Mouse (Mus musculus): Measurements from ENCODE around the gene Atp8b2. TPM values are rescaled to one million over a fixed set of nuclear protein-coding genes. Genes with fewer than 3 reads are reported as not detected.

Gene Atp8b2
- polyA plus RNA-seq, 1 experiment from 2014 or later: 14.7 TPM

DNA sequence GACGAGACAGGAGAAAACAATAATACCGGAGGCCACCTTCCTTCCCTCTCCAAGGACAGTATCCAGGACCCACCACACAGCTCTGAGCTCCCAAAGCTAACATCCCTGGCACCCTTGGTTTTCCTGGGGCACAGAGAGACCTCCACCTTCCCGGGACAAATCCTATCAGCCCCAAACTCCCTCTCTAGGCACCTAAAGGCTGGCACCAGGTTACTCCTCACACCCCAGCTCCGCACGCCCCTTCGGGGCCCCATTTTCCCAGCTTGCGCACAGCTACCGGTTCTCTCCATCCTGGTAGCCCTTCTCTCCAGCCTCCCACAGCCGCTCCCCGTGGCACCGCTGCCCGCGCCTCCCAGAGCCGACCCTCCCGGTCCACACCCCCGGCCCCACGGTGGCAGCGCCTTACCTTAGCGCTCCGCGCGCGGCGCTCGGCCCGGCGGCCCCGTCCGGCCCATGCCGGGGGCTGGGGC, 522 bp downstream of the Atp8b2 start:
- H3K4me2 ChIP-seq (ENCODE audit: low read length): peak overlapping the region; percentile 91
- peak overlapping the region; percentile 97 for H3K4me3 ChIP-seq (replicated peaks; ENCODE audit: low read depth, low read length)
- H3K9me3 ChIP-seq (ENCODE audit: control insufficient read depth, low read length): no peaks in the 10 kb centered on the region
- peak overlapping the region; percentile 84 for H3K9ac ChIP-seq (replicated peaks; ENCODE audit: low read length)
- peak overlapping the region; percentile 93 for H3K27ac ChIP-seq (replicated peaks; ENCODE audit: low read depth, low read length)
- peaks cover 11% of the 10 kb centered on the region for H3K36me3 ChIP-seq (ENCODE audit: control insufficient read depth, insufficient read depth, low read length)
- no peak for DNase-seq
- no peak; the same call in 1 of the 2 replicates for ATAC-seq (ENCODE audit: low FRiP score, low TSS enrichment)
- peaks cover 44% of the 10 kb centered on the region for H3K4me1 ChIP-seq (ENCODE audit: control insufficient read depth, insufficient read depth, low read length)
- no peaks in the 10 kb centered on the region for H3K27me3 ChIP-seq (ENCODE audit: control insufficient read depth, insufficient read depth, low read length)
- WGBS: 2% methylated on average over 30 of the region's 30 CpGs

DNA sequence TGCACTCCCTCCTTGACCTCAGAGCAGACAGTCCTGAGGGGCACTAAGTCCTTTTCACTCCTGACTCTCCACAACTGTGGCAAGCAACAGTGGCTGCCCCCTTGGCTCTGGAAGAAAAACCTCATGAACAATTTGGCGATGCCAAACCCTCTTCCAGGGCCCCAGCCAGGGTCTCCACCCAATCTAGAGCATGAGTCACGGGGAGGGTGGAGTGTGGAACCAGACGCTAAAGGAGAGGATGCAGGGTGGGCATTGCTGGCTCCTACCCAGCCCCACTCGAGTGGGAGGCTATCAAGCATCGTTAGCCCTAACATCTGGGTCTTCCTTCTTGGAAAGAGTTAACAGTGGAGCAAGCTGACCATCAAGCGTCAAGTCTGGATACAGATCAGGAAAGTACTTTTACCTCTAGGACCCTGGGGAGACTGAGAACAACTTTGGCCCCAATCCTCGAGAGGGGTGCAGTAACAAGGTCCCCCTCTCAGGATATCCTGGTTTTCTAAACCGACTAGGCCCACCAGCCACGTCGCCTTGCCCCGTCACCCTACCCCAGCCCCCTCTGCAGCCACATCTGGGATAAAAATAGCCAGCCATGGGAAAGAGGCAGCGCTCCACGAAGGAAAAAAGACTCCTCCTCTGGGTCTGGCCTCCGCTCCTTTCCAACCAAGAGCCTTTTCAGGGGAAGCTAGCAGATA, 1.1 kb downstream of the Atp8b2 start:
- DNase-seq (peak; percentile 35), ATAC-seq (ENCODE audit: low FRiP score, low TSS enrichment) (no peak)
- peak overlapping the region; percentile 97 for H3K4me3 ChIP-seq (replicated peaks; ENCODE audit: low read depth, low read length)
- peaks cover 17% of the 10 kb centered on the region for H3K36me3 ChIP-seq (ENCODE audit: control insufficient read depth, insufficient read depth, low read length)
- H3K27me3 ChIP-seq (ENCODE audit: control insufficient read depth, insufficient read depth, low read length): no peaks in the 10 kb centered on the region
- H3K27ac ChIP-seq (replicated peaks; ENCODE audit: low read depth, low read length): peak overlapping the region; percentile 93
- peak overlapping the region; percentile 84 for H3K9ac ChIP-seq (replicated peaks; ENCODE audit: low read length)
- peaks cover 44% of the 10 kb centered on the region for H3K4me1 ChIP-seq (ENCODE audit: control insufficient read depth, insufficient read depth, low read length)
- H3K4me2 ChIP-seq (ENCODE audit: low read length): peak overlapping the region; percentile 91
- 8% methylated on average over 14 of the region's 14 CpGs for WGBS
- no peaks in the 10 kb centered on the region for H3K9me3 ChIP-seq (ENCODE audit: control insufficient read depth, low read length)

DNA sequence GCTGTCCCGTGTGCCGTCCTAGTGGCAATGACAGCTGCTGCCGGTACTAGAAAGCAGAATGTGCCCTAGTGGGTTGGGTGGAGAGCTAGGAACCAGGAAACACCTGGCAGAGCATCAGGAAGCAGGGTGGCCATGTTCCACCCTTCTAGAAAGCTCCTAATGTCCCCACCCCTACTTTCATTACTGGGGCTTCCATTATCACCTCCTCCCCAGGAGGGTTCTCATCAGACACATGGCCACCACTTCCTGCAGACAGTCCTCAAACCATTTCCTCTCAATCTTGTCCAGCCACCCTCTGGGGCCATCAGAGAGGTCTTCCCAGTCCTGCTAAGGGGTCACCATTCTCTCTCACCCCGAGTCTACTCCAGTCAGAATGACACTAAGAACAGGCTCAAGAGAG, 1.9 kb downstream of the Atp8b2 start:
- 56% methylated on average over 4 of the region's 4 CpGs for WGBS
- DNase-seq: no peak
- peaks cover 44% of the 10 kb centered on the region for H3K4me1 ChIP-seq (ENCODE audit: control insufficient read depth, insufficient read depth, low read length)

DNA sequence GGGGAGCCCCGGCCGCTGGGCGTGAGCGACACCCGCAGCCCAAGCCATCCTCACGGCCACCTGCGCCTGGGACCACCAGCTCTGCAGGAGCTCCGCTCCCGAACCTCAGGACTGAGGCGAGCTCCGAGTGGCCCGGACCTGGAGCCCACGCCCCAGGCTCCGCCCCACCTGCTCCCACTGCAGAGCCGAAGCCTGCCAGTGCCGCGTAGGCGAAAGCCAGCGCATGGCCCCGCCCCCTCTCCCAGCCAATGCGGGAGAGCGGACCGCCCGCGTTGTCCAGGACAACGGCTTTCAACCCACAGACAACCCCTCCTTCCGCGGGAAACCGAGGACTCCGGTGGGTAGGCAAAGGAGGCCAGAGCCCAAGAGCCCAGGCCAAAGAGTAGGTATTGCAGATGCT, 2.8 kb downstream of the Atp8b2 start:
- Histone ChIP-seq H3K4me2 (ENCODE audit: low read length) (peak overlapping the region; percentile 91), H3K27ac (replicated peaks; ENCODE audit: low read depth, low read length) (peak overlapping the region; percentile 46), H3K4me1 (ENCODE audit: control insufficient read depth, insufficient read depth, low read length) (peaks cover 44% of the 10 kb centered on the region), H3K9ac (replicated peaks; ENCODE audit: low read length) (peak overlapping the region; percentile 65), H3K27me3 (ENCODE audit: control insufficient read depth, insufficient read depth, low read length) (no peaks in the 10 kb centered on the region), H3K36me3 (ENCODE audit: control insufficient read depth, insufficient read depth, low read length) (peaks cover 34% of the 10 kb centered on the region), H3K4me3 (replicated peaks; ENCODE audit: low read depth, low read length) (peak overlapping the region; percentile 97), H3K9me3 (ENCODE audit: control insufficient read depth, low read length) (no peaks in the 10 kb centered on the region)
- under 1% methylated on average over 30 of the region's 30 CpGs for WGBS
- ATAC-seq (ENCODE audit: low FRiP score, low TSS enrichment) (peak; percentile 92), DNase-seq (peak; percentile 96)

More for the DNA sequence above, 1.9 kb downstream of the Atp8b2 start:
- Histone ChIP-seq H3K27me3 (ENCODE audit: control insufficient read depth, insufficient read depth, low read length) (no peaks in the 10 kb centered on the region), H3K36me3 (ENCODE audit: control insufficient read depth, insufficient read depth, low read length) (peaks cover 24% of the 10 kb centered on the region), H3K4me3 (replicated peaks; ENCODE audit: low read depth, low read length) (peak overlapping the region; percentile 97), H3K4me2 (ENCODE audit: low read length) (peak overlapping the region; percentile 91), H3K27ac (replicated peaks; ENCODE audit: low read depth, low read length) (peak overlapping the region; percentile 46; the same call in 1 of the 2 replicates), H3K9me3 (ENCODE audit: control insufficient read depth, low read length) (no peaks in the 10 kb centered on the region), H3K9ac (replicated peaks; ENCODE audit: low read length) (no peak overlapping the region; the same call in 1 of the 2 replicates)
- ATAC-seq (ENCODE audit: low FRiP score, low TSS enrichment): no peak

DNA sequence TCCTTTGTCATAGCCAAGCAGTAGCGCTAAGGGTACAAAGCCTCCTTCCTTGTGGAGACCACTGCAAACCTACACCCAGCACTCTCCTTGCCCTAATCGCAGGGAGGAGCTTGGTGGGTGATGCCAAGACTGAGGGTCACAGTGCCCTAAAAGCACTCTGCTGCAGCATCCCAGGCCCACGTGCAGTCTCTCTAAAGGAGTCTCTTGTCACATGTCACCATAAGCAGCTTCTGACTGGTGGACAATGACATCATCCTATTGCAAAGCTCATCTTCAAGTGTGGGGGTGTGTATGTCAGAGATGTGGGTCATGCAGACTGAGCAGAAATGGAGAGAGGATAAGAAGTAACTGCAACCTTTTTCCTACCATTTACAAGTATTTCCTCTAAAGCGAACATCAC, 3.9 kb downstream of the Atp8b2 start:
- peaks cover 36% of the 10 kb centered on the region for H3K4me1 ChIP-seq (ENCODE audit: control insufficient read depth, insufficient read depth, low read length)
- no peak overlapping the region for H3K27ac ChIP-seq (replicated peaks; ENCODE audit: low read depth, low read length)
- WGBS: 64% methylated on average over 4 of the region's 4 CpGs
- peaks cover 43% of the 10 kb centered on the region for H3K36me3 ChIP-seq (ENCODE audit: control insufficient read depth, insufficient read depth, low read length)
- H3K27me3 ChIP-seq (ENCODE audit: control insufficient read depth, insufficient read depth, low read length): no peaks in the 10 kb centered on the region
- no peak for ATAC-seq (ENCODE audit: low FRiP score, low TSS enrichment)
- H3K4me2 ChIP-seq (ENCODE audit: low read length): peak overlapping the region; percentile 91
- no peak overlapping the region; the same call in 1 of the 2 replicates for H3K9ac ChIP-seq (replicated peaks; ENCODE audit: low read length)
- peak; percentile 36 for DNase-seq
- peak overlapping the region; percentile 97; the same call in 1 of the 2 replicates for H3K4me3 ChIP-seq (replicated peaks; ENCODE audit: low read depth, low read length)
- H3K9me3 ChIP-seq (ENCODE audit: control insufficient read depth, low read length): no peaks in the 10 kb centered on the region

DNA sequence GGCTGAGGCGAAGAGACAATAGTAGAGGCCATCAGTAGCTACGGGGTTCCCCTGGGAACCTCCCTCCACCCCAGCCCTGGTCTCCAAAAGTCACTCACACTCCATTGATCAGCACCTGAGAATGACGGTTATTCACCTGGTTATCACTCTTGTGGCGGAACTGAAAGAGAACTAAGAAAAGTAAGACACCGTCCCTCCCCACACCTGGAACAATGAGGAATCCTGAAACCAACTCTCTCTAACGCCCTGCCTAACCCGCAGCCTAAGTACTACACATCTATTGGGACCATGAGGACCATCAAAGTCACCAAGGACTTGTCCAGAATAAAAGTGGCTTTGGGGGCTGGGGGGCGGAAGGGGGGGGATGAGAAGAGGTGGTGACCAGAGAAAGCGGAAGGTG, 5.4 kb downstream of the Atp8b2 start:
- peaks cover 29% of the 10 kb centered on the region for H3K4me1 ChIP-seq (ENCODE audit: control insufficient read depth, insufficient read depth, low read length)
- DNase-seq: no peak
- no peaks in the 10 kb centered on the region for H3K9me3 ChIP-seq (ENCODE audit: control insufficient read depth, low read length)
- H3K27ac ChIP-seq (replicated peaks; ENCODE audit: low read depth, low read length): no peak overlapping the region
- no peak for ATAC-seq (ENCODE audit: low FRiP score, low TSS enrichment)
- H3K36me3 ChIP-seq (ENCODE audit: control insufficient read depth, insufficient read depth, low read length): peaks cover 56% of the 10 kb centered on the region
- no peaks in the 10 kb centered on the region for H3K27me3 ChIP-seq (ENCODE audit: control insufficient read depth, insufficient read depth, low read length)
- H3K4me3 ChIP-seq (replicated peaks; ENCODE audit: low read depth, low read length): no peak overlapping the region
- 92% methylated on average over 9 of the region's 9 CpGs for WGBS
- H3K9ac ChIP-seq (replicated peaks; ENCODE audit: low read length): no peak overlapping the region
- no peak overlapping the region for H3K4me2 ChIP-seq (ENCODE audit: low read length)

DNA sequence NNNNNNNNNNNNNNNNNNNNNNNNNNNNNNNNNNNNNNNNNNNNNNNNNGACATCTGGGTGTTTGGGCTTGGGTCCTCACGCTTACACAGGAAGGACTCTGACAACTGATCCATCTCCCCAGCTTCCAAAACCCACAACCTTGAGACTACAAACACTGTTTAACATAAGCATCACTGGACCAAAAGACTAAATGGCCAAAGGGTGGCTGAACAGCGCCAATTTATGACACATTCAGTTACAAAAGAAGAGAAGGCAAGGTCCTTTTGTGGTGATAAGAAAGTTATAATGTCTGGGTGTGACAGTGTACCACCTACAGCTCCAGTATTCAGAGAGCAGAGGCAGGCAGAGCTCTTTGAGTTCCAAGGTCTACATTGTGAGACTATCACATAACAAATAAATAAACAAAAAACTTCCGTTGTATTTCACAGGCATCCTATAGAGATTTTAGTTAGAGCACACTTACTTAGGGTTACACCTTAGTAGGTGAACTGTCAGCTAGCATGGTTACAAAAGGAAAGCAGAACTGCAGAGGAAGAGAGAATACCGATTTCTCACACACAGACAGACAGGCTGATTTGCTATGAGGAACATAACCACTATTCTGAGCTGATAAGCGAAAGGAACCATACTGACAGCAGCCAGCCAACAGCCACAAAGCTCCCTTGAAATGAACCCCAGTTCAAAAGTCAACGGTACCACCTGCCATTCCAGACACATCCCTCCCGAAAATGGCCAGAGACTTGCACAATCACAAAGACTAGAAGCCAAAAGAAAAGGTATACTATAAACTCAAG, 6.9 kb downstream of the Atp8b2 start:
- no peak overlapping the region for H3K9ac ChIP-seq (replicated peaks; ENCODE audit: low read length)
- H3K27ac ChIP-seq (replicated peaks; ENCODE audit: low read depth, low read length): no peak overlapping the region
- DNase-seq (no peak), ATAC-seq (ENCODE audit: low FRiP score, low TSS enrichment) (no peak)
- H3K4me2 ChIP-seq (ENCODE audit: low read length): no peak overlapping the region
- H3K27me3 ChIP-seq (ENCODE audit: control insufficient read depth, insufficient read depth, low read length): no peaks in the 10 kb centered on the region
- H3K9me3 ChIP-seq (ENCODE audit: control insufficient read depth, low read length): no peaks in the 10 kb centered on the region
- peaks cover 17% of the 10 kb centered on the region for H3K4me1 ChIP-seq (ENCODE audit: control insufficient read depth, insufficient read depth, low read length)
- 95% methylated on average over 7 of the region's 7 CpGs for WGBS
- H3K4me3 ChIP-seq (replicated peaks; ENCODE audit: low read depth, low read length): no peak overlapping the region
- H3K36me3 ChIP-seq (ENCODE audit: control insufficient read depth, insufficient read depth, low read length): peaks cover 71% of the 10 kb centered on the region

DNA sequence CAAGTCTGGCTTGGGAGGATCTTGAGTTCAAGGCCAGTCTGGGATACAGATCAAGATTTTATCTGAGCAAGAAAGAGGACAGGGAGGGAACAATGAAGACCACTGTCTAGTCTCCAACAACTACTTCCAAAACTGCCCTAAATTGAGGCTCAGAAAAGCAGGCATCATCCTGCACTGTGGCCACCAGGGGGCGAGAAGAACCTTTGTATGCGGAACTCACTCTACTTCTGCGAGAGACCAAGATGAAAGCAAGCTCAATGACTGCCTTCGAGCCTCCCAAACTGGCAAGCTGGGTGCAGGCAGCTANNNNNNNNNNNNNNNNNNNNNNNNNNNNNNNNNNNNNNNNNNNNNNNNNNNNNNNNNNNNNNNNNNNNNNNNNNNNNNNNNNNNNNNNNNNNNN, 9.9 kb downstream of the Atp8b2 start:
- H3K36me3 ChIP-seq (ENCODE audit: control insufficient read depth, insufficient read depth, low read length): peaks cover 96% of the 10 kb centered on the region
- H3K9me3 ChIP-seq (ENCODE audit: control insufficient read depth, low read length): no peaks in the 10 kb centered on the region
- DNase-seq: peak; percentile 91
- H3K9ac ChIP-seq (replicated peaks; ENCODE audit: low read length): no peak overlapping the region
- H3K4me3 ChIP-seq (replicated peaks; ENCODE audit: low read depth, low read length): no peak overlapping the region
- no peak for ATAC-seq (ENCODE audit: low FRiP score, low TSS enrichment)
- no peaks in the 10 kb centered on the region for H3K4me1 ChIP-seq (ENCODE audit: control insufficient read depth, insufficient read depth, low read length)
- WGBS: 4% methylated on average over 4 of the region's 4 CpGs
- H3K4me2 ChIP-seq (ENCODE audit: low read length): no peak overlapping the region
- H3K27ac ChIP-seq (replicated peaks; ENCODE audit: low read depth, low read length): no peak overlapping the region
- H3K27me3 ChIP-seq (ENCODE audit: control insufficient read depth, insufficient read depth, low read length): no peaks in the 10 kb centered on the region
